23 mouse cellular contexts compared by ENCODE assay signal in genomic region chr14:48222684-48223083, GRCm38 (mm10).
DNase-seq lines count a peak whose midpoint lies in the region; ATAC-seq and TF ChIP-seq lines count a peak whose summit lies in the region.
"Had no signal": no experiment of that assay in that cellular context is flagged by ENCODE, and none has a peak within 500 bp of the region (broad histone marks: within the 10 kb centered on the region; RNA-seq: fewer than 3 reads in every experiment).

No protein-coding gene starts in this region.

- no peak overlapping the region for H3K4me3 ChIP-seq in forebrain, postnatal 0 days (ENCODE audit: low read depth, low read length)
- no peak overlapping the region for H3K4me3 ChIP-seq in forebrain, embryonic 12.5 days (replicated peaks)
- no peak overlapping the region for H3K4me3 ChIP-seq in lung, embryonic 14.5 days (ENCODE audit: low read depth, low read length)
- no peak overlapping the region for H3K4me3 ChIP-seq in lung, adult 2 months (replicated peaks; ENCODE audit: extremely low read depth, low read depth, low read length)
- H3K4me3 ChIP-seq in lung, embryonic 16.5 days (ENCODE audit: low read length): no peak overlapping the region
- H3K4me3 ChIP-seq: embryonic facial prominence, embryonic 10.5 days; embryonic facial prominence, embryonic 12.5 days had no signal

- H3K9me3 ChIP-seq in forebrain, postnatal 0 days (ENCODE audit: low read length): no peaks in the 10 kb centered on the region
- H3K9me3 ChIP-seq in forebrain, embryonic 12.5 days: no peaks in the 10 kb centered on the region
- no peaks in the 10 kb centered on the region for H3K9me3 ChIP-seq in lung, embryonic 14.5 days (ENCODE audit: low read depth, low read length)
- no peaks in the 10 kb centered on the region for H3K9me3 ChIP-seq in lung, embryonic 16.5 days (ENCODE audit: control insufficient read depth, low read length)
- H3K9me3 ChIP-seq: embryonic facial prominence, embryonic 10.5 days; embryonic facial prominence, embryonic 12.5 days; G1E had no signal

- no peak for DNase-seq in forebrain, postnatal 0 days
- DNase-seq in lung, embryonic 14.5 days: peak; percentile 51
- no peak for DNase-seq in lung, adult 2 months
- DNase-seq in lung, postnatal 36 days: no peak
- DNase-seq: adrenal gland, adult 8-10 months; adrenal gland, postnatal 14 days; adrenal gland, postnatal 36 days; B cell, adult 2 months; cerebellum, adult 11-12 months; cerebellum, adult 2 months; cerebellum, adult 9-10 months; cerebellum, postnatal 10 days had no signal

- H3K36me3 ChIP-seq in forebrain, postnatal 0 days (ENCODE audit: insufficient read depth): no peaks in the 10 kb centered on the region
- H3K36me3 ChIP-seq in forebrain, embryonic 12.5 days (replicated peaks): no peaks in the 10 kb centered on the region
- no peaks in the 10 kb centered on the region for H3K36me3 ChIP-seq in lung, embryonic 14.5 days (ENCODE audit: insufficient read depth)
- H3K36me3 ChIP-seq in lung, embryonic 16.5 days (ENCODE audit: control insufficient read depth, insufficient read depth, low read length): no peaks in the 10 kb centered on the region
- H3K36me3 ChIP-seq: embryonic facial prominence, embryonic 12.5 days; G1E had no signal

- no peak overlapping the region for H3K27ac ChIP-seq in forebrain, postnatal 0 days (ENCODE audit: low read depth, low read length)
- H3K27ac ChIP-seq in forebrain, embryonic 12.5 days: no peak overlapping the region
- H3K27ac ChIP-seq in lung, embryonic 14.5 days (ENCODE audit: low read depth): no peak overlapping the region
- H3K27ac ChIP-seq in lung, embryonic 16.5 days (ENCODE audit: low read length): no peak overlapping the region
- H3K27ac ChIP-seq: embryonic facial prominence, embryonic 10.5 days; embryonic facial prominence, embryonic 12.5 days had no signal

- no peak for TF ChIP-seq CTCF in forebrain, postnatal 0 days (IDR thresholded peaks at IDR 0.05; ENCODE audit: low read depth)
- no peak for TF ChIP-seq CTCF in lung, embryonic 14.5 days (IDR thresholded peaks at IDR 0.05; ENCODE audit: low read depth)
- TF ChIP-seq CTCF in lung, adult 2 months (IDR thresholded peaks at IDR 0.05; ENCODE audit: insufficient read depth, low read length): no peak

- peak; percentile 34; the same call in 1 of the 2 replicates for ATAC-seq in forebrain, postnatal 0 days
- ATAC-seq in forebrain, embryonic 12.5 days (ENCODE audit: low FRiP score): no peak
- ATAC-seq in lung, embryonic 14.5 days (ENCODE audit: insufficient read depth): no peak
- peak; percentile 57; the same call in 1 of the 2 replicates for ATAC-seq in lung, embryonic 16.5 days (ENCODE audit: low read depth)
- ATAC-seq: activated CD4-positive, CD25-positive, alpha-beta regulatory T cell, adult 4 months; CD4-positive, CD25-positive, alpha-beta regulatory T cell, adult 4 months; forebrain, embryonic 14.5 days; forebrain, embryonic 16.5 days; Patski had no signal

- TF ChIP-seq POLR2A in lung, adult 2 months (IDR thresholded peaks at IDR 0.05; ENCODE audit: borderline replicate concordance, extremely low read depth, low read depth, low read length): no peak

- H3K27me3 ChIP-seq in forebrain, postnatal 0 days (ENCODE audit: insufficient read depth, low read length): no peaks in the 10 kb centered on the region
- no peaks in the 10 kb centered on the region for H3K27me3 ChIP-seq in forebrain, embryonic 12.5 days
- H3K27me3 ChIP-seq in lung, embryonic 14.5 days (ENCODE audit: insufficient read depth, low read length): no peaks in the 10 kb centered on the region
- no peaks in the 10 kb centered on the region for H3K27me3 ChIP-seq in lung, embryonic 16.5 days (ENCODE audit: control insufficient read depth, insufficient read depth, low read depth, low read length)
- H3K27me3 ChIP-seq: CH12.LX; embryonic facial prominence, embryonic 12.5 days; Patski had no signal

- 68% methylated on average over 9 of the region's 9 CpGs for WGBS in forebrain, postnatal 0 days
- WGBS in forebrain, embryonic 12.5 days: 90% methylated on average over 9 of the region's 9 CpGs
- 42% methylated on average over 9 of the region's 9 CpGs for WGBS in lung, embryonic 14.5 days
- WGBS in lung, adult 2 months: 72% methylated on average over 9 of the region's 9 CpGs
- WGBS in lung, embryonic 16.5 days: 50% methylated on average over 9 of the region's 9 CpGs

- H3K4me2 ChIP-seq in forebrain, postnatal 0 days (ENCODE audit: low read depth): no peak overlapping the region
- no peak overlapping the region for H3K4me2 ChIP-seq in forebrain, embryonic 12.5 days
- H3K4me2 ChIP-seq in lung, embryonic 14.5 days: no peak overlapping the region
- H3K4me2 ChIP-seq in lung, embryonic 16.5 days (ENCODE audit: low read depth, low read length): no peak overlapping the region
- H3K4me2 ChIP-seq: embryonic facial prominence, embryonic 12.5 days had no signal

- H3K4me1 ChIP-seq in forebrain, postnatal 0 days (ENCODE audit: insufficient read depth): peaks cover 7% of the 10 kb centered on the region
- H3K4me1 ChIP-seq in forebrain, embryonic 12.5 days: peaks cover 4% of the 10 kb centered on the region; the same call in 1 of the 2 replicates
- peaks cover 5% of the 10 kb centered on the region for H3K4me1 ChIP-seq in lung, embryonic 14.5 days (ENCODE audit: insufficient read depth)
- peaks cover 3% of the 10 kb centered on the region for H3K4me1 ChIP-seq in lung, adult 2 months (ENCODE audit: control insufficient read depth, insufficient read depth, low read length)
- H3K4me1 ChIP-seq in lung, embryonic 16.5 days (replicated peaks; ENCODE audit: control insufficient read depth, insufficient read depth, low read length): peaks cover 24% of the 10 kb centered on the region

- no peak overlapping the region for H3K9ac ChIP-seq in forebrain, postnatal 0 days
- no peak overlapping the region for H3K9ac ChIP-seq in forebrain, embryonic 12.5 days
- H3K9ac ChIP-seq in lung, embryonic 14.5 days: no peak overlapping the region
- H3K9ac ChIP-seq in lung, embryonic 16.5 days (ENCODE audit: low read length): no peak overlapping the region
- H3K9ac ChIP-seq: embryonic facial prominence, embryonic 12.5 days had no signal

Comparison
In these comparisons a context has a peak if more than half of its experiments do, and no peak if none do; other contexts are left out.
1. ATAC-seq: peak in forebrain, postnatal 0 days (single experiment) and lung, embryonic 16.5 days (single experiment); none in forebrain, embryonic 12.5 days (single experiment) and lung, embryonic 14.5 days (single experiment).